Mouse (Mus musculus) liver, adult (tissue): ENCODE results near the gene Pkd2l1.

ENCODE experiments used
- GATA4 ChIP-seq: IDR thresholded peaks from 2 replicates; pipeline ENCODE4 v1.6.1; 2014; ENCODE audit warnings: mild to moderate bottlenecking, low read length; ENCODE audit not compliant: insufficient replicate concordance

Pkd2l1 gene

DNA sequence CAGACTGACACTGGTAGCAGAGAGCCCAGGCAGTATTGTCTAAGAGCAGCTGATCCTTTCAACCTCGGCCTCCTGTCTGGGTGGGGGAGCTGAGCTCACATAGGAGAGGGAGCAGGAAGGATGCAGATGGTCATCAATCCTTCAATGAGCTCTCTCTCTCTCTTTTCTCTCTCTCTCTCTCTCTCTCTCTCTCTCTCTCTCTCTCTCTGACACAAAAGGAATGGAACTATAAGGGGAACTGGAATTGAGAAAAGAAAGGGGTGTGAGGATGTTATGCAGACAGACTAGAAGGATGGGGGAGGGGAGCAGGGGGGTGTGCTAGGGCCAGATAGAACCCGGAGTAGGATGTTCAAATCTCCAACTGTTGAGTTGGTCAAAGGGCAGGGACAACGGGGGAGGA is at the start of gene Pkd2l1:
Gene Pkd2l1, minus strand, starts transcription at position 101 of the 400 bp plus-strand sequence.
- no peak for TF ChIP-seq GATA4

DNA sequence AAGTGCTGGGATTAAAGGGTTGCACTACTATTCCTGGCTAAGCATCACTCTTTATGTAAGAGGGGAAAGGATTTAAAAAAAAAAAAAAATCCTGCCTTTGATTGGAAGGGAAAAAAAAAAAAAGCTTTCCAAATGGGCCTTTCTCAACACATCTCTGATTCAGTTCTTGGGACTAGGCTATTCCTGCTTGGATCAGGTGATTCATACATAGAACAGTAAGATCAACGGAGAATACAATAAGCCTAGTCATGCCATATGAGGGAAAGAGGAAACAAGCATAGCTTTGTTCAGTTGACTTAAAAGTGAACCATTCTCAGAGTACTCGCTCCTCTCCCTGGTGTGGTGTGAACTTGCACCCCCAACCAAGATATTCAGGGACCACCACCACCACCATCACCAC is 46.7 kb upstream of the Pkd2l1 start:
- TF ChIP-seq GATA4 = no peak

DNA sequence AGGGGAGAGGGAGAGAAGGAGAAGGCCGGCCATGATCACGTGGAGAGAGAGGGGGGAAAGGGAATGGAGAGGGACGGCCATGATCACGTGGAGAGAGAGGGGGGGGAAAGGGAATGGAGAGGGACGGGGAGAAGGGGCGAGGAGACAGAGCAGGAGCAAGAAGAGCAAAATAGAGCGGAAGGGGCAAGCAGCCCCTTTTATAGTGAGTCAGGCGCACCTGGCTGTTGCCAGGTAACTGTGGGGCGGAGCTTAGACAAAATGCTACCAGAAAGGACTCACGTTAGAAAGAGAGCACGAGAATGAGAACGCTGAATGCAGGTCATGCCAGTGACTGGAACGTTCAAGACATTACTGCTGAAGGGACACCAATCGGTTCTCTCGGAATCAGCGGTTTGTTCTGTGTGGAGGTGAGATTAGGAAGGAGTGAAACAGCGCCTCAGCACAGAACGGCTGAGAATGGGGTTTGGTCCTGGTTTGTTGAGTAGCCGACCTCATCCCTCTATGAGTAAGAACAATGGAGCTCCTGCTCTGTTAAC is 45.3 kb upstream of the Pkd2l1 start:
- no peak for TF ChIP-seq GATA4

DNA sequence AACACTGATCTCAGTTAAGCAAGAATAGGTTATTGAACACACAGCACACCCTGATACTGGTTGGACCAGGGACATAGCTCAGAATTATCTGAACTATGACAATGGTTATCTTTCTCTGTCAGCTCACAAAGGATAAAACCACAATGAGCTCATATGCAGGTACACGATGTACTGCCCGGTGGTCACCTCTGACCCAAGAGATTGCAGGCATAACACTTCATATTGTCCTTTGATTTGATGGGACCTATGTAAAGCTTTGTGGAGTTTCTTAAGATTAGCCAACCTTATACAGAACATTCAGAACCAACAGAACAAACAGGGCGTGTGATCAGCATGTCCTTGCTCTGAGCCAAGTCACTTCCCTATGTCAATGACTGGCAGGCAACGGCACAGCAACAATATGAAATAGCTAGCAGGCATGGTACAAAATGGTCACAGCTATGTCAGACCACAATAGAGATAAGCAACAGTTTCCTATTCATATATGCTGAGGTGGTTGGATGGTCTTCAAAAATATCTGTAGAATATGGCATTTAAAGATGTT is 39.4 kb upstream of the Pkd2l1 start:
- no peak for TF ChIP-seq GATA4

DNA sequence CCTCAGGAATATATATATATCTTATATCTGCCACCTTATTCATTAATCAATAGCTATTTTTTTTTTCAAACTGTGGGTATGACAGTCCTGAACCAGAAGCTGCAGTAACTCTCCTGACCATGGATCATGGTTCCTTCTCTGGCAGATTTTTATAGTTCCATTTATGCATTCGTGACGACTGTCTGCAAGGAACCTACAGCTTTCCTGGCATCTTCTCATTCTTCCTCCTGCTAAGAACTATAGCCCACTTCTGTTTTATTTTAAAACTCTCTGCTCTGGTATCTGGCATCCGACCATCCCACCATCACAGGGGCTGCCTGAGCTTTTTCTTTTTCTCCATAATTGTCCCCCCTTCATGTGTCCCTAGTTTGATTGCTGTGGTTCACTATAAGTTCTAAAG is 38.0 kb upstream of the Pkd2l1 start:
- TF ChIP-seq GATA4 = no peak

DNA sequence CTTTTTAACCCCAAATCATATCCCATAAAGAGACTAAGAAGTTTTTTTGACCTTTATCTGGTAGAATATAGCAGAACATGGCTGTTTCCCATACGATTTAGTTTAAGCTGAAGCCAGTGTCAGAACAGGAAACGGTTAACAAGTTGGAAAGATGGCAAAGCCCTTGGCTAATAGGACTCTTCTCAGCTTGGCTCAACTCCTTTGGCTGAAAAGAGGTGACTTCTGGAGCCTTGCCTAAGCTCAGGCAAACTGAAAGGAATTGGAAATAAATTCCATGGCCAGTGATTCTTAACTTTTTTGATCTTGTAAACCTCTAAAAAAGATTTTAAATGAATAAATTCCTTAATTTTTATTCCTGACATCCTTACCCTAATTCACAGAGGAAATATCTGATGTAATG is 37.5 kb upstream of the Pkd2l1 start:
- no peak for TF ChIP-seq GATA4

DNA sequence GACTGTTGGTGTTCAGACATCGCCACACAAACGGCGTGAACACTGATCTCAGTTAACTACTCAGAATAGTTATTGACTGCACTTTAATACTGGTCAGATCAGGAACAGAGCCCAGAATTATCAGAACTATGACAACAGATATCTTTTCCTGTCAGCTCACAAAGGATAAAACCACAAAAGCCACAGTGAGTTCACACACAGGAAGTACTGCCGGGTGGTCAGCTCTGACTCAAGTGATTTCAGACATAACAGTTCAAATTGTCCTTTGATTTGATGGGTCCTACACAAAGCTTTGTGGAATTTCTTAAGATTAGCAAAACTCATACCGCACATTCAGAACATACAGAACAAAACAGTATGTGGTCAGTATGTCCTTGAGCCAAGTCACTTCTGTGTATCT is 33.5 kb upstream of the Pkd2l1 start:
- TF ChIP-seq GATA4 = 0 out of 2 replicates have a peak, but pooled peaks have one; percentile 14

DNA sequence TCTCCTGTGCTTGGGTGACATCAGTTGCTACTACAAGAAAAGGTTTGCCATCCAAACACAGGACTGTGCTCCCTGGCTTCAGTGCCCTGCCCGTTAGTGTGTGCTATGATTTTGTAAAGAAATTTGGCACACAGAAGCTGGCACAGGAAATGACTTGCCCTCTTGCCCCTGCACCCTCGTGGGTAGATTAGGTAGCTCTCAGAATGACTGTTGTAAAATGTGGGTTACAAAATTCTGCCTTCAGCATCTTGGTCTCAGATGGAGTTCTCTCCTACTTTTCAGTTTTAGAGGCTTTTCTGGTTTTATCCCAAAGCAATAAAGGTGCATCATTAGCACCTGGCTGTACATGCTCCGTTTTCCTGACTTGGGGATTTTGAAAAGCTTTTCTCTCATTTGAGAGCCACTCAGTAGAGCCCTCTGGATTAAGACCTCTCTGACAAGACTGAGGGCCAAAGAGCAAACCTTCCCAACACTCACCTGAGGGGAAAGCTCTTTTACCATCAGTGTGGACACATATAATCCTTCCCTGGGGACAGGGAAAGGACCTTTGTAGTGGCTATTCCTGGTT is 25.8 kb upstream of the Pkd2l1 start:
- no peak for TF ChIP-seq GATA4

DNA sequence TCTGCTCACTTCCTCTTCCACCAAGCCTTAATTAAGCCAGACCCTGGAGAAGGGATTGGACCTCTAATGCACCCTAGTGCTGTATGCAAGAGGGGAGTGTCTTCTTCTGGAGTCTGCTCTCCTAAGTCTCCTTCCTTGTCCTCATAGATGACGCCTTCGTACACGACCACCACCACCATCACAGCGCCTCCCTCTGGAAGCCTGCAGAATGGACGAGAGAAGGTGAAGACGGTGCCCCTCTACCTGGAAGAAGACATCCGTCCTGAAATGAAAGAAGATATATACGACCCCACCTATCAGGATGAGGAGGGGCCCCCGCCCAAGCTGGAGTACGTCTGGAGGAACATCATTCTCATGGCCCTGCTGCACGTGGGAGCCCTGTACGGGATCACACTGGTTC is 23.0 kb upstream of the Pkd2l1 start:
- TF ChIP-seq GATA4 = no peak

DNA sequence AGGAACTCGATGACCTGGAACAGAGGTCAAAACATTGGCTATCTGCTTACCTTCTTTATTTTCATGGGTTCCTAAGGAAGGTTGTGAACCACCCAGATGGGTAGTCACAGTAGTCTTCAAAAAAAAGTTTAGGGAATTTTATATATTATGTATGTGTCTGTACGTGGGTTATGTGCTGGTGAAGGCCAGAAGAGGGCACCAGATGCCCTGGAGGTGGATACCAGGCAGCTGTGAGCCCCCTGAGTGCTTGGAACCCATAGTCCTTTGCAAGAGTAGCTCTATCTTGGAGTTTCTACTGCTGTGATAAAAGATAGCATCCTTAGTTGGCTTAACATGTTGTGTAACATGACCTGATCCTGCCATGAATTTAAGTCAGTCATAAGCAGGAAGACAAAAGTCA is 14.8 kb upstream of the Pkd2l1 start:
- TF ChIP-seq GATA4 = no peak

DNA sequence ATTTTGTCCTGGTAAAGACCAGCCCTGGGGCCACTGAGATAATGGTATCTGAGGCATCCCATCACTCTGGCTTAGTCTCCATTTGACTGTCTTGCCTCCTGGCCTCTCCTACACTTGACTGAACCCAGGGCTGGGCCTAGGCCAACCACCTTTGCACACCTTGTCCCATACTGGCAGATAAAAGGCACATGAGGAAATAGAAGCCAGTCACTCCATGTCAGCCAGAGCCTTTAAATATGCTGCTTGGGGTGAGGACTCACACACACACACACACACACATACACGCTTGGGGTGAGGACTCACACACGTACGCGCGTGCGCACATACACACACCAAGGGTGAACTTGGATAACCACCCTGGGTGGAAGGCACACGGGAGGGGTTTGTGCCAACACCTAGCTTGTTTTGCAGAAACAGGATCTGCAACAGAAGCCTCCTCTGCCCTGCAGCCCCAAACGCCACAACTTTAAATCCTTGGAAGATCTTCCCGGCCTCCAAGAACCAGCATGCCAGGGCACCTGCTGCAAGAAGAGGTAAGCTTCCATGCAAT is 10.8 kb upstream of the Pkd2l1 start, which contains the start of gene Scd3:
Gene Scd3, plus strand, starts transcription at position 255 of the 550 bp plus-strand sequence.
- no peak for TF ChIP-seq GATA4

DNA sequence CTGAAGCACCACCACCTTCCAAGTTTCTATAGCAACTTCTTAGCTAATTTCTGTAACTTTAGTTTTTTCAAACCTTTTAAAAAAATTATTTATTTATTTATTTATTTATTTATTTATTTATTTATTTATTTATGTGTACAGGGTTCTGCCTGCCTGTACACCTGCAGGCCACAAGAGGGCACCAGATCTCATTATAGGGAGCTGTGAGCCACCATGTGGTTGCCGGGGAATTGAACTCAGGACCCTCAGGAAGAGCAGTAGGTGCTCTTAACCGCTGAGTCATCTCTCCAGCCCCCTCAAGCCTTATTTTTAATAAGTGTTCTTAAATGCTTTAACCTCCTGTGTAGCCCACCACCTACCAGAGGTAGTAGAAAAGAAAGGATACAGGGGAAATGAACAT is 6.7 kb upstream of the Pkd2l1 start:
- TF ChIP-seq GATA4 = no peak

DNA sequence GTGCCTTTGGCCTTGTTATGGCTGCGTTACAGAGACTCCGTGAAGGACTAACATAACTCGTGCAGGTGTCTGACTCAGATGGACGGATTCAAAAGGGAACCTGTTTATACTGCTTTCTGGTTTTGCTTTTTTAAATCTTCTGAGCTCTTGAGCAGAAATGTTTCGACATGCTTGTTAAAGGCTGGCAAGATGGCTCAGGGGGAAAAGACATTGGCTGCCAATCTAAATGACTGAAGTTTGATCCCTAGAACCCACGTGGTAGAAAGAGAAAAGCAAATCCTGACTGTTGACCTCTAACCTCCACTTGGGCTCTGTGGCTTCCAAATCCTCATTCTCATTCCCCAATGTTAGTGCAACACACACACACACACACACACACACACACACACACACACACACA is 6.3 kb upstream of the Pkd2l1 start:
- no peak for TF ChIP-seq GATA4

DNA sequence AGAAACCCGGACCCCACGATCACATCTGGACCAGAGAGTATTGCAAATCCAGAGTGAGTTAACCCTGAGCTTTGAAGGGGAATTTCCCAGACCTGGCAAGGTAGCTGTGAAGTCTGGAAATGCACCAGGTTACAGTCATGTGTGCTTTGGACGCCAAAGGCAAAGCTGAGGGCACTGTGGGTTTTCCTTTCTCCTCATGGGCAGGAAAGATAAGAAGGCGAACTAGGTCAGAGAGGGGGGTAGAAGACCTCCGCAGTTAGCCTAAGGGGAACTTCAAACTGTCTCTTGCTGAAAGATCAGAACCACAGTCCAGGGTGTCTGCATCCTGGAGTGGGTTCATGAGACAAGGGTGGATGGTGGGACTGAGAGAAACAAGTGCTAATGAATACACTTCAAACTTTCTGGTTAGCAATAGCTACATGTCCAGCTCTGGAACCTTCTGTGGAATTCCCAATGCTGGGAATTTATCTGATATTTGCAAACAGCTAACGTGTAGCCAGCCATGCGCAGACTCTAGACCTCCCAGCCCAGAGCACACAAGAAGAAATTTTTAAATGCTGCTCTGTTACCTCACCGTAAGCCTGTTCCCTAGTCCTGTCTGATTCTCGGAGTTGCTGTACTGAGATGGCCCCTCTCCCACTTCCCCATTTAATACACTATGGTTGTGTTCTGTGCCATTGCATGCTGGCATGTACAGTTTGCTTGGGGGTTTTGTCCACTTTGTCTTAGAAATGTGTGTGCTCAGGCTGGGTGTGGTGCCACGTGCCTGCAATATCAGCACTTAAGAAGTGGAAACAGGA is 5.0 kb upstream of the Pkd2l1 start:
- TF ChIP-seq GATA4 = no peak

DNA sequence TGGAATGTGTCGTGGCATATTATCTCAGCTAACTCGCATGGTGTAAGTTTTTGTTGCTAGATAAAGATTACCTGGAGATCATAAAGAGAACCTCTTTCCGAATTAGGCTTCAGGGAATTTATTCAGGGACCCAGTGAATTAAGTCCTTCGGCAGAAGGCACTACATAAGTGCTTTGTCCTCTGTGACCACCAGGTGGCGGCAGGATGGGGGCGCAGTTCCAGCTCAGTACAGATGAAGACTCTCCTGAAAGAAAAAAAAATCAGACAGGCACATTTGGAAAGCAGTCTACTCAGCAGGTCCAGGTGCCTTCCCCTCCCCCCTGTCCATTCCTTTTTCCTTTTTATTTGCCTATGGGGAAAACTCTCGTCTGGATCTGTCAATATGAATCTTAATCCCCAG is 2.9 kb upstream of the Pkd2l1 start:
- TF ChIP-seq GATA4 = no peak

DNA sequence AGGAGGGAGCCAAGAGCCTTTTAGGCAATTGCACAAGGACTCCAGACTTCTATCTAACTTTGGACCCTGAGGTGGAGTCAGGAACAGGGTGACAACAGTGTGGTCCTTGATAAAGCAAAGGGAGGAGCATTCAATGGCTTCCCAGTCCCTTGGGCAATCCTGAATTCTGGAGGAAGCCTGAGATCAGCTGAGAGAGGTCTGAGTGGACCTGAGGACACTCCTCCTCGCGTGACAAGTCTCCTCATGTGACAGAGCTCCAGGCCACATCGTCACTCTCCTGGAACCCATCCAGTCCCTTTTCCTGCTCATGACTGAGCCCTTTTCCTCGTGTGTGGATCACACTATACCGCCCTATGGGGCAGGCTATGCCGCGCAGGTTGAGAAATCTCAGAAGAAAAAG is 1.7 kb upstream of the Pkd2l1 start:
- no peak for TF ChIP-seq GATA4
